Mouse (Mus musculus): ENCODE measurements around the gene Copb1. TPM values are rescaled to one million over a fixed set of nuclear protein-coding genes. Genes with fewer than 3 reads are reported as not detected.

Gene Copb1
- polyA plus RNA-seq, 1 experiment from 2014 or later, result 47.2 TPM

Other genes with a start within 250 kb of the Copb1 start
- gene Rras2, start 136.9 kb downstream of the Copb1 start, polyA plus RNA-seq (2015; fragmentation: Nextera tagmentation; extraction: Ambion mirVana), result 6.7 and 7.3 TPM in 2 replicates
- gene Psma1, start 21.4 kb upstream of the Copb1 start, polyA plus RNA-seq (2015; fragmentation: Nextera tagmentation; extraction: Ambion mirVana), result 239 and 245 TPM in 2 replicates
- gene Pde3b, start 160.6 kb upstream of the Copb1 start, polyA plus RNA-seq (2015; fragmentation: Nextera tagmentation; extraction: Ambion mirVana), result 1.8 and 2.1 TPM in 2 replicates